Mouse (Mus musculus): ENCODE data around the gene Ccdc90b.
A peak's percentile ranks its signal among the peaks of the same experiment; 100 is the strongest.

The Ccdc90b gene

GRCm38 (mm10) chr7:92560986-92561876, at the start of gene Ccdc90b:
TSS of gene Ccdc90b (plus strand) at chr7:92561149.
- DNase-seq (ENCODE audit: low read depth, low spot score): peak; percentile 90

- DNase-seq (ENCODE audit: low read depth, low spot score): no peak
Measured at GRCm38 (mm10) chr7:92520397-92520796, 40.6 kb upstream of the Ccdc90b start.

- DNase-seq (ENCODE audit: low read depth, low spot score): no peak
Measured at GRCm38 (mm10) chr7:92520820-92521219, 40.1 kb upstream of the Ccdc90b start.

- DNase-seq (ENCODE audit: low read depth, low spot score): peak; percentile 29
Measured at GRCm38 (mm10) chr7:92529245-92529644, 31.7 kb upstream of the Ccdc90b start.

GRCm38 (mm10) chr7:92532351-92533036, 28.5 kb upstream of the Ccdc90b start:
- DNase-seq (ENCODE audit: low read depth, low spot score): no peak

- DNase-seq (ENCODE audit: low read depth, low spot score): no peak
Measured at GRCm38 (mm10) chr7:92546763-92547162, 14.2 kb upstream of the Ccdc90b start.

- DNase-seq (ENCODE audit: low read depth, low spot score): no peak
Measured at GRCm38 (mm10) chr7:92550248-92550989, 10.5 kb upstream of the Ccdc90b start.

GRCm38 (mm10) chr7:92550990-92551392, 10.0 kb upstream of the Ccdc90b start:
- no peak for DNase-seq (ENCODE audit: low read depth, low spot score)

GRCm38 (mm10) chr7:92558744-92559143, 2.2 kb upstream of the Ccdc90b start:
- DNase-seq (ENCODE audit: low read depth, low spot score): no peak

GRCm38 (mm10) chr7:92566775-92567174, 5.8 kb downstream of the Ccdc90b start:
- DNase-seq (ENCODE audit: low read depth, low spot score): no peak

- no peak for DNase-seq (ENCODE audit: low read depth, low spot score)
Measured at GRCm38 (mm10) chr7:92580491-92581207, 19.7 kb downstream of the Ccdc90b start.

- DNase-seq (ENCODE audit: low read depth, low spot score): no peak
Measured at GRCm38 (mm10) chr7:92583567-92583966, 22.6 kb downstream of the Ccdc90b start.

GRCm38 (mm10) chr7:92589986-92590385, 29.0 kb downstream of the Ccdc90b start:
- DNase-seq (ENCODE audit: low read depth, low spot score): no peak

GRCm38 (mm10) chr7:92590842-92591241, 29.9 kb downstream of the Ccdc90b start:
- DNase-seq (ENCODE audit: low read depth, low spot score): no peak

- DNase-seq (ENCODE audit: low read depth, low spot score): no peak
Measured at GRCm38 (mm10) chr7:92604961-92605360, 44.0 kb downstream of the Ccdc90b start.

GRCm38 (mm10) chr7:92610830-92611229, 49.9 kb downstream of the Ccdc90b start:
- no peak for DNase-seq (ENCODE audit: low read depth, low spot score)

- no peak for DNase-seq (ENCODE audit: low read depth, low spot score)
Measured at GRCm38 (mm10) chr7:92624488-92624887, 63.5 kb downstream of the Ccdc90b start.

- no peak for DNase-seq (ENCODE audit: low read depth, low spot score)
Measured at GRCm38 (mm10) chr7:92630167-92630566, 69.2 kb downstream of the Ccdc90b start.
